Mouse (Mus musculus): ENCODE results near the gene Zmynd10. TPM values are rescaled to one million over a fixed set of nuclear protein-coding genes. Genes with fewer than 3 reads are reported as not detected.
"Not testable (repeated sequence)": the region's sequence is repeated elsewhere in the genome, so short reads cannot be mapped to it uniquely, and the experiment has no call there.

Gene Zmynd10
- total RNA-seq, 2 experiments from 2014 or later, result 3.4 to 4.3 TPM

GRCm38 (mm10) chr9:107553541-107554318, 6.6 kb downstream of the Zmynd10 start:
- DNase-seq (ENCODE audit: low spot score in 2 of 2), result peak in 1 of 2 experiments; percentile 54
- intact Hi-C loops (cut with DNase I), result no loop called here

GRCm38 (mm10) chr9:107554319-107554825, 7.3 kb downstream of the Zmynd10 start:
- intact Hi-C loops (cut with DNase I), result no loop called here
- DNase-seq (ENCODE audit: low spot score in 2 of 2), result peak; percentile 94 to 95

- intact Hi-C loops (cut with DNase I), result no loop called here
- DNase-seq (ENCODE audit: low spot score in 2 of 2), result no peak
Measured at GRCm38 (mm10) chr9:107555031-107555457, 7.9 kb downstream of the Zmynd10 start.

GRCm38 (mm10) chr9:107555701-107556100, 8.6 kb downstream of the Zmynd10 start:
- DNase-seq (ENCODE audit: low spot score in 2 of 2), result no peak
- intact Hi-C loops (cut with DNase I), result no loop called here

GRCm38 (mm10) chr9:107556346-107556745, 9.2 kb downstream of the Zmynd10 start:
- intact Hi-C loops (cut with DNase I), result no loop called here
- no peak for DNase-seq (ENCODE audit: low spot score in 2 of 2)

GRCm38 (mm10) chr9:107563029-107563581, 16.0 kb downstream of the Zmynd10 start, which contains the start of gene Tusc2:
Gene Tusc2, plus strand, starts transcription at chr9:107563255.
- intact Hi-C loops (cut with DNase I), result no loop called here
- DNase-seq (ENCODE audit: low spot score in 2 of 2), result peak; percentile 95 to 96

- intact Hi-C loops (cut with DNase I); DNase-seq (ENCODE audit: low spot score in 2 of 2): not testable (repeated sequence)
Measured at GRCm38 (mm10) chr9:107565556-107565955, 18.5 kb downstream of the Zmynd10 start.

GRCm38 (mm10) chr9:107566041-107566709, 19.1 kb downstream of the Zmynd10 start:
- DNase-seq (ENCODE audit: low spot score in 2 of 2), result peak; percentile 62 to 73
- intact Hi-C loops (cut with DNase I), result no loop called here

- no peak for DNase-seq (ENCODE audit: low spot score in 2 of 2)
- intact Hi-C loops (cut with DNase I), result no loop called here
Measured at GRCm38 (mm10) chr9:107566855-107567254, 19.8 kb downstream of the Zmynd10 start.

GRCm38 (mm10) chr9:107567702-107568319, 20.7 kb downstream of the Zmynd10 start, which contains the start of gene Hyal2:
Gene Hyal2, plus strand, starts transcription at chr9:107567945.
- no peak for DNase-seq (ENCODE audit: low spot score in 2 of 2)
- intact Hi-C loops (cut with DNase I), result no loop called here

- intact Hi-C loops (cut with DNase I), result no loop called here
- DNase-seq (ENCODE audit: low spot score in 2 of 2), result peak; percentile 78 to 84
Measured at GRCm38 (mm10) chr9:107568331-107569261, 21.5 kb downstream of the Zmynd10 start.

GRCm38 (mm10) chr9:107569270-107569669, 22.2 kb downstream of the Zmynd10 start:
- DNase-seq (ENCODE audit: low spot score in 2 of 2), result no peak
- intact Hi-C loops (cut with DNase I), result no loop called here

- no peak for DNase-seq (ENCODE audit: low spot score in 2 of 2)
- intact Hi-C loops (cut with DNase I), result no loop called here
Measured at GRCm38 (mm10) chr9:107570016-107570415, 22.9 kb downstream of the Zmynd10 start.

GRCm38 (mm10) chr9:107570845-107571244, 23.7 kb downstream of the Zmynd10 start:
- intact Hi-C loops (cut with DNase I), result no loop called here
- DNase-seq (ENCODE audit: low spot score in 2 of 2), result no peak

GRCm38 (mm10) chr9:107571534-107572326, 24.6 kb downstream of the Zmynd10 start:
- intact Hi-C loops (cut with DNase I), result no loop called here
- no peak for DNase-seq (ENCODE audit: low spot score in 2 of 2)

GRCm38 (mm10) chr9:107572327-107572662, 25.2 kb downstream of the Zmynd10 start:
- intact Hi-C loops (cut with DNase I), result no loop called here
- DNase-seq (ENCODE audit: low spot score in 2 of 2), result no peak

GRCm38 (mm10) chr9:107573774-107574173, 26.7 kb downstream of the Zmynd10 start:
- DNase-seq (ENCODE audit: low spot score in 2 of 2); intact Hi-C loops (cut with DNase I): not testable (repeated sequence)

All from left cerebral cortex, postnatal 36 days (tissue).